In the genomic region with DNA sequence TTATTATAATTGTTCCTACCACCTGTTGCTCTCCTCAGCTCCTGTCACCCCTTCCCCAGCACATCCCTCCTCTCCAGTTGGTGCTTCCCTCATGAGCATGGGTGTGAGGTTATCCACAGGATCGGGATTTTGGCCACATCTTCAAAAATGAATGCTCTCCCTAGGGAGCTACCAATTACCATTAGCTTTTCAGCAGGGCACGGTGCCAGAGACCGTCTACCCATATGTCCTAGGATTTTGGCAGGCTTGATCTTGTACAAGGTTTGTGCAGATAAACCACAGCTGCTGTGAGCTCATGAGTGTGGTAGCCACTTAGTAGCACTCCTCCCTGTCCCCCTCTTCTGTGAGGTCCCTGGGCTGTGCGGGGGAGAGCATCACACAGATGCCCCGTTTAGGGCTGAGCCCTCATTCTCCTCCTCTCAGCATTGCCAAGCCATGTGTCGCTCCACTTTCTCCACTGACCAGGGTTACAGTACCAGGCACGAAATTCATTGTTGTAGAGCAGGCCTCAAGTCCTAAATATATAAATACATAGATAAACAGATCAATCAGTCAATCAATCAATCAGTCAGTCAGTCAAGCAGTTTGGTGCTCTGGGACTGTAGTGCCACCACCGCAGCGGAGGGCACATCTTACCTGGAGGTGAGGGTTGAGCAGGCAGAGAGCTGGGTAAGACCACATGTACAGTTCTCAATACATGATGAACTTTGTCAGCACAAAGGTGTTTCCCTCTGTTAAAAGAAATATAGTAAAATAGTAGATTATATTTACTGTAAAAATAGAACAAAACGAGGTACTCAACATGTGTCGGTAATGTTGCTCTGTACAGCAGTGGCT, we compare ENCODE assay signal across 8 mouse cellular contexts. TPM values are rescaled to one million over a fixed set of nuclear protein-coding genes. Genes with fewer than 3 reads are reported as not detected.
DNase-seq lines count a peak whose midpoint lies in the region; ATAC-seq and TF ChIP-seq lines count a peak whose summit lies in the region.

No protein-coding gene starts in this region.

- H3K27me3 ChIP-seq in kidney, embryonic 16.5 days (ENCODE audit: insufficient read depth, low read length): no peaks in the 10 kb centered on the region
- no peaks in the 10 kb centered on the region for H3K27me3 ChIP-seq in forebrain, embryonic 15.5 days
- no peaks in the 10 kb centered on the region for H3K27me3 ChIP-seq in midbrain, embryonic 12.5 days
- H3K27me3 ChIP-seq in liver, embryonic 12.5 days (replicated peaks): no peaks in the 10 kb centered on the region

- ATAC-seq in kidney, embryonic 16.5 days (ENCODE audit: low FRiP score, low TSS enrichment): peak; percentile 65; the same call in 1 of the 2 replicates
- peak; percentile 86 for ATAC-seq in forebrain, embryonic 15.5 days (replicated peaks)
- peak; percentile 54 for ATAC-seq in midbrain, embryonic 12.5 days (ENCODE audit: low FRiP score, low read depth)
- ATAC-seq in liver, embryonic 12.5 days: no peak

- no peak overlapping the region for H3K4me2 ChIP-seq in kidney, embryonic 16.5 days (replicated peaks; ENCODE audit: low read depth, low read length)
- H3K4me2 ChIP-seq in forebrain, embryonic 15.5 days (replicated peaks): no peak overlapping the region
- H3K4me2 ChIP-seq in midbrain, embryonic 12.5 days (replicated peaks): no peak overlapping the region
- H3K4me2 ChIP-seq in liver, embryonic 12.5 days: no peak overlapping the region

- WGBS in kidney, embryonic 16.5 days: 69% methylated on average over 11 of the region's 11 CpGs
- 56% methylated on average over 11 of the region's 11 CpGs for WGBS in forebrain, embryonic 15.5 days
- 76% methylated on average over 11 of the region's 11 CpGs for WGBS in midbrain, embryonic 12.5 days
- WGBS in liver, embryonic 12.5 days (ENCODE audit: insufficient replicate concordance): 79% methylated on average over 11 of the region's 11 CpGs

- no peak for TF ChIP-seq CTCF in brain, embryonic 14.5 days (IDR thresholded peaks at IDR 0.05; ENCODE audit: borderline replicate concordance, extremely low read depth, insufficient read depth, insufficient read length)

- peaks cover 6% of the 10 kb centered on the region; the same call in 1 of the 2 replicates for H3K9me3 ChIP-seq in kidney, embryonic 16.5 days (ENCODE audit: low read length)
- H3K9me3 ChIP-seq in forebrain, embryonic 15.5 days: no peaks in the 10 kb centered on the region
- no peaks in the 10 kb centered on the region for H3K9me3 ChIP-seq in midbrain, embryonic 12.5 days
- peaks cover 6% of the 10 kb centered on the region; the same call in 1 of the 2 replicates for H3K9me3 ChIP-seq in liver, embryonic 12.5 days (replicated peaks)

- no peak for TF ChIP-seq POLR2A in brain, embryonic 14.5 days (IDR thresholded peaks at IDR 0.05; ENCODE audit: borderline replicate concordance, extremely low read depth, insufficient read depth, insufficient read length, poor library complexity, severe bottlenecking)

- no peak overlapping the region for H3K4me3 ChIP-seq in kidney, embryonic 16.5 days (ENCODE audit: low read length)
- H3K4me3 ChIP-seq in forebrain, embryonic 15.5 days: no peak overlapping the region
- H3K4me3 ChIP-seq in midbrain, embryonic 12.5 days: no peak overlapping the region
- H3K4me3 ChIP-seq in liver, embryonic 12.5 days: no peak overlapping the region

- H3K4me1 ChIP-seq in kidney, embryonic 16.5 days (ENCODE audit: insufficient read depth, low read length): peaks cover 41% of the 10 kb centered on the region
- H3K4me1 ChIP-seq in forebrain, embryonic 15.5 days: peaks cover 18% of the 10 kb centered on the region
- peaks cover 34% of the 10 kb centered on the region for H3K4me1 ChIP-seq in midbrain, embryonic 12.5 days
- H3K4me1 ChIP-seq in liver, embryonic 12.5 days: peaks cover 28% of the 10 kb centered on the region

- DNase-seq in kidney, adult 8-10 months: no peak
- peak; percentile 83 for DNase-seq in brain, embryonic 14.5 days (ENCODE audit: low read depth)
- DNase-seq in urinary bladder, postnatal 25 days (ENCODE audit: low spot score): no peak
- no peak for DNase-seq in frontal cortex, postnatal 36 days (ENCODE audit: low spot score in 2 of 2)

- no peak overlapping the region for H3K27ac ChIP-seq in kidney, embryonic 16.5 days (ENCODE audit: low read length)
- H3K27ac ChIP-seq in forebrain, embryonic 15.5 days (replicated peaks): no peak overlapping the region
- no peak overlapping the region for H3K27ac ChIP-seq in midbrain, embryonic 12.5 days (replicated peaks)
- H3K27ac ChIP-seq in liver, embryonic 12.5 days: no peak overlapping the region

- 0 out of 2 replicates have a peak, but pooled peaks cover 6% of the 10 kb centered on the region for H3K36me3 ChIP-seq in kidney, embryonic 16.5 days (ENCODE audit: insufficient read depth, low read length)
- H3K36me3 ChIP-seq in forebrain, embryonic 15.5 days: no peaks in the 10 kb centered on the region
- H3K36me3 ChIP-seq in midbrain, embryonic 12.5 days: no peaks in the 10 kb centered on the region
- H3K36me3 ChIP-seq in liver, embryonic 12.5 days: peaks cover 16% of the 10 kb centered on the region

- no peak overlapping the region for H3K9ac ChIP-seq in kidney, embryonic 16.5 days (replicated peaks; ENCODE audit: low read length)
- H3K9ac ChIP-seq in forebrain, embryonic 15.5 days (replicated peaks): no peak overlapping the region
- H3K9ac ChIP-seq in midbrain, embryonic 12.5 days (replicated peaks): no peak overlapping the region
- H3K9ac ChIP-seq in liver, embryonic 12.5 days: no peak overlapping the region

RNA-seq across cellular contexts. Expression of gene Usp6nl, which starts 27.0 kb away (rescaled TPM):
- 8.6 and 8.8 TPM in 2 replicates for polyA plus RNA-seq in kidney, embryonic 16.5 days (2015; fragmentation: Nextera tagmentation; extraction: Ambion mirVana)
- polyA plus RNA-seq in brain, embryonic 14.5 days (2012; rRNA removed): 12.4 and 17.9 TPM in 2 replicates
- 7.6 and 8.0 TPM in 2 replicates for polyA plus RNA-seq in forebrain, embryonic 15.5 days (2015; fragmentation: Nextera tagmentation; extraction: Ambion mirVana)
- 19.0 and 21.8 TPM in 2 replicates for polyA plus RNA-seq in midbrain, embryonic 12.5 days (2016; fragmentation: Nextera tagmentation; extraction: Ambion mirVana)
- polyA plus RNA-seq in liver, embryonic 12.5 days (2016; fragmentation: Nextera tagmentation; extraction: Ambion mirVana): 7.7 and 7.9 TPM in 2 replicates
